Mouse (Mus musculus) hindbrain, embryonic 12.5 days (tissue): Measurements from ENCODE around the gene Slc6a9. TPM values are rescaled to one million over a fixed set of nuclear protein-coding genes. Genes with fewer than 3 reads are reported as not detected.

Source experiments
- ATAC-seq: fragments of 200-750 bp; cut with Nextera tagmentation; 2 replicates; pipeline ENCODE4 v1.8.0; 2017; ENCODE audit warnings: moderate TSS enrichment; ENCODE audit not compliant: low FRiP score
- H3K27ac ChIP-seq: fragments of 300-500 bp; sonication (generic); 2 replicates; pipeline ENCODE4 v1.5.1; 2016; ENCODE audit warnings: mild to moderate bottlenecking
- H3K27me3 ChIP-seq: fragments of 300-500 bp; sonication (generic); 2 replicates; pipeline ENCODE4 v1.6.1; 2016; ENCODE audit warnings: mild to moderate bottlenecking
- H3K36me3 ChIP-seq: fragments of 300-500 bp; sonication (generic); 2 replicates; pipeline ENCODE4 v1.6.1; 2016; ENCODE audit warnings: mild to moderate bottlenecking
- H3K4me1 ChIP-seq: fragments of 300-500 bp; sonication (generic); 2 replicates; pipeline ENCODE4 v1.6.1; 2016
- H3K4me2 ChIP-seq: fragments of 300-500 bp; sonication (generic); replicated peaks from 2 replicates; pipeline ENCODE4 v1.6.1; 2016; ENCODE audit warnings: mild to moderate bottlenecking
- H3K4me3 ChIP-seq: fragments of 300-500 bp; sonication (generic); 2 replicates; pipeline ENCODE4 v1.5.1; 2016; ENCODE audit warnings: mild to moderate bottlenecking
- H3K9ac ChIP-seq: fragments of 300-500 bp; sonication (generic); 2 replicates; pipeline ENCODE4 v1.6.1; 2016; ENCODE audit warnings: mild to moderate bottlenecking, moderate library complexity
- H3K9me3 ChIP-seq: fragments of 300-500 bp; sonication (generic); replicated peaks from 2 replicates; pipeline ENCODE4 v1.6.1; 2016; ENCODE audit warnings: mild to moderate bottlenecking
- WGBS: fragments of 180-500 bp; shearing (Covaris S2); methylation state at CpG from one replicate; pipeline ENCODE4 v1.1.7; 2016; 5-methylcytosine and 5-hydroxymethylcytosine counted together
- polyA plus RNA-seq: library from polyadenylated mRNA; unstranded; fragments of >200 nt; fragmentation: Nextera tagmentation; extraction: Ambion mirVana; gene quantifications from 2 replicates; pipeline ENCODE4 v1.2.1, GENCODE M21; 2016

Gene Slc6a9
- polyA plus RNA-seq, 1 experiment from 2014 or later: 19.7 TPM

DNA sequence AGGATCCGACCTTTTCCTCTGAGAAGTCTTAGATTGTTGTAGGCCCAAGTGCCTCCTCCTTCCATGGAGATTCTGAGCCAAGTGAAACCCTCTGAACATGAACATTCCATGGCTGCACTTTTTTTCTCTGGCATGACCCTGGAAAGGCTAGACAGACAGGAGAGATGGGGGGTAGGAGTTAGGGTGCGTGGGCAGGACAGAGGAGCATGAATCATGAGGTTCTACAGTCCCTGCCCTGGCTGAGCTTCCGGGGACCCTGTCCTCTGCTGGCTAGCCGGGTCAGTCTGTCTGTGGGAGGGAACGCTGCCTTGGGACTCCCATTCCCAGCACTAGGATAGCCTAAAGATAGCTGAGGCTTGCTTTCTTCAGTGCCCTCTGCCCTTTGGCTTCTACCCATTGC lies 10.2 kb downstream of the Slc6a9 start:
- ATAC-seq: no peak

DNA sequence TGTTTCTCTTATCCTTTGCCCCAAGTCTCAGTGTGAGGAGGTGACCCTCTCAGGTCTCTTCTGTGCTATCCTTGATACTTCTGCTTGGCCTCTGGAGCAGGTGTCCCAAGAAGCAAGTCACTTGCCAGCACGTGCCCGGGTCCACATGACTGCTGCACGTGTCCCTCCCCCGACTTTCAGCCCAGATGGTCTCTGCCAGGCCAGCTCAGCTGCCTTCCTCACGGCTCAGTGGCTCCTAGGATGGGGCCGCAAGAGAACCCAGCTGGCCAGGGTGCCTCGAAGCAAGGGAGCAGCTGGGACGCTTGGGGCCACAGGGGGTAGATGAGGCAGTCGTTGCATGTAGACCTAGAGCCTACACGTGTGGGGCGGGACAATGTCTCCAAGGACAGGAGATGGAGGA lies 11.0 kb downstream of the Slc6a9 start:
- peaks cover 24% of the 10 kb centered on the region for H3K4me1 ChIP-seq
- ATAC-seq: 0 out of 2 replicates have a peak, but pooled peaks have one; percentile 17
- no peak overlapping the region for H3K27ac ChIP-seq
- H3K9me3 ChIP-seq: no peaks in the 10 kb centered on the region
- WGBS: 70% methylated on average over 11 of the region's 11 CpGs
- H3K4me3 ChIP-seq: no peak overlapping the region
- H3K36me3 ChIP-seq: no peaks in the 10 kb centered on the region
- H3K9ac ChIP-seq: no peak overlapping the region
- H3K27me3 ChIP-seq: no peaks in the 10 kb centered on the region
- H3K4me2 ChIP-seq: no peak overlapping the region

More for the DNA sequence above, 10.2 kb downstream of the Slc6a9 start:
- Histone ChIP-seq H3K9ac (no peak overlapping the region), H3K36me3 (no peaks in the 10 kb centered on the region), H3K27ac (no peak overlapping the region), H3K4me2 (no peak overlapping the region), H3K9me3 (no peaks in the 10 kb centered on the region), H3K4me1 (peaks cover 16% of the 10 kb centered on the region), H3K27me3 (no peaks in the 10 kb centered on the region), H3K4me3 (no peak overlapping the region)
- WGBS: 88% methylated on average over 5 of the region's 5 CpGs

DNA sequence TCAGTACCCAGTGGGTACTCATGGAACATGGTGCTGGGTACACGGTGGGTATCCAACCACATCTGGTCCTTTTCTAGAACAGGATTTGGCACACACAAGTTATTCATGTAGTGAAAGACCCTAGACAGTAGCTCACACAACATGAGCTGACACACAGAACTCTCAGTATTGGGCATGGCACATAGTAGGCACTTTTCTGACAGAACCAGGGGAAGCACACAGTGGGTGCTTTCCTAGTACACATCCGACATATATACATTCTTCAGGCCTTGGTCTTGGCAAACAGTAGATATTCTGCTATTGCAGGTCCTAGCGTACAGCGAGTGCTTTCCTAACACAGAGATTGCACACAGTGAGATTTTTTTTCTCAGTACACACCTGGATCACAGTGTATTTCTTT lies 12.0 kb downstream of the Slc6a9 start:
- no peak overlapping the region for H3K27ac ChIP-seq

DNA sequence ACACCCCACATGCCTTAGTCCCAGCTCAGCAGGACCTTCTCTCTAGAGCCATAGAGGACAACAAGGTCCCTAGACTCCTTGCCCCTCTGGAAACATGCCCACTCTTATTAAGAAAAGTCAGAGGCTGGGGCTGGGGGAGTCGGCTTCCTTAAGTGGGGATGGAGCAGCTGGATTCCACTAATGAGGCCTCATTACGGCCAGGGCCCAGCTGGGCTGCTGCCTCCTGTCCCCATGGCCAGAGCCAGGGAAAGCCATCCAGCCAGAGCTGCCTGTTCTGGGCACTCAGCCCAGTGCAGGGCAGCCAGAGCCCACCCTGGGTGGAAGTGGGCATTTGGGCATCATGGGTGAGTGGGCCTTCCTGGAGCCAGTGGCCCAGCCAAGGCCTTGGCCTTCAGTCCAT lies 12.7 kb downstream of the Slc6a9 start:
- 45% methylated on average over 2 of the region's 2 CpGs for WGBS

More for the DNA sequence above, 12.0 kb downstream of the Slc6a9 start:
- H3K9me3 ChIP-seq: no peaks in the 10 kb centered on the region
- no peak overlapping the region for H3K4me2 ChIP-seq
- no peaks in the 10 kb centered on the region for H3K36me3 ChIP-seq
- WGBS: 95% methylated on average over 4 of the region's 4 CpGs
- H3K9ac ChIP-seq: no peak overlapping the region
- no peak for ATAC-seq
- no peak overlapping the region for H3K4me3 ChIP-seq
- H3K4me1 ChIP-seq: peaks cover 31% of the 10 kb centered on the region
- H3K27me3 ChIP-seq: no peaks in the 10 kb centered on the region

DNA sequence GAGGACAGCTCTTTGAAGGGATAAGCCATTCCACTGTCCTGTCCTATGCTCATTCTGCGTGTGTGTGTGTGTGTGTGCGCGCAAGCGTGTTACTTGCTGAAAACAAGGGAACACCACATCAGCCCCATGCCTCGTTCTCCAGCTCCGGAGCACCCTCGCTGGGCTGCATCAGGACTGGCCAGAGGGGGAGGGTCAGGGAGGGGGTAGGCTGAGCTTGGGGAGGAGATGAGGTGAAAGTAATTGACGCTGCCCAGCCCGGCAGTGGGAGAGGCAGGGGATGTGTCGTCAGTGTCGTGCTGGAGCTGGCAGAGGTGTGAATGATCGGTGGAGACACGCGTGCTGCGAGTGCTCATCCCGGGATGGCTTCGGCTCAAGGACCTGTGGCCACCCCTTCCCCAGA lies 14.8 kb downstream of the Slc6a9 start:
- 46% methylated on average over 17 of the region's 17 CpGs for WGBS
- no peaks in the 10 kb centered on the region for H3K36me3 ChIP-seq
- peaks cover 31% of the 10 kb centered on the region for H3K4me1 ChIP-seq
- no peaks in the 10 kb centered on the region for H3K9me3 ChIP-seq
- no peaks in the 10 kb centered on the region for H3K27me3 ChIP-seq
- ATAC-seq: 0 out of 2 replicates have a peak, but pooled peaks have one; percentile 35
- peak overlapping the region; percentile 23; the same call in 1 of the 2 replicates for H3K9ac ChIP-seq
- peak overlapping the region; percentile 55 for H3K27ac ChIP-seq
- peak overlapping the region; percentile 22 for H3K4me2 ChIP-seq
- no peak overlapping the region for H3K4me3 ChIP-seq

More for the DNA sequence above, 12.7 kb downstream of the Slc6a9 start:
- peak; percentile 35; the same call in 1 of the 2 replicates for ATAC-seq
- H3K9me3 ChIP-seq: no peaks in the 10 kb centered on the region
- no peak overlapping the region for H3K4me3 ChIP-seq
- no peak overlapping the region for H3K9ac ChIP-seq
- H3K27me3 ChIP-seq: no peaks in the 10 kb centered on the region
- peaks cover 31% of the 10 kb centered on the region for H3K4me1 ChIP-seq
- no peak overlapping the region for H3K4me2 ChIP-seq
- H3K36me3 ChIP-seq: no peaks in the 10 kb centered on the region
- 0 out of 2 replicates have a peak overlapping the region, but pooled peaks have one; percentile 17 for H3K27ac ChIP-seq

DNA sequence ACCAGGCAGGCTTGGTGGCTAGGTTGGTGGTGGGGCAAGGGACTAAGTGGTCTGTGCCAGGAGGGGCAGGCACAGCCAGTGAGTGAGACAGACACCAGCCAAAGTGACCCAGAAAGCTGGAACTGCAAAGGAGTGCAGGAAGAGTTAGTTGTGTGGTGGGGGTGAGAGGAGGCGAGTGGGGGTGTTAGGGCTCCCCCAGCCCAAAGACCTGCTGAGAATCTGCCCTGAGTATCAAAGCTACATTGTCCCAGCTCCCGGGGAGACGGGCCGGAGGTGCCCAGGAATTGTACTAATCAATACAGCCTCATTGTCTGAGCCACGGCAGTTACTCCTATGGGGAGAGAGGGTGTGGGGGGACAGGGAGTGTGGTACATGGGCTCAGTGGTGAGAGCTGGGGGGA lies 15.2 kb downstream of the Slc6a9 start:
- peak; percentile 55 for ATAC-seq
- no peak overlapping the region for H3K4me3 ChIP-seq
- peak overlapping the region; percentile 55 for H3K27ac ChIP-seq
- no peaks in the 10 kb centered on the region for H3K9me3 ChIP-seq
- 26% methylated on average over 5 of the region's 5 CpGs for WGBS
- H3K9ac ChIP-seq: peak overlapping the region; percentile 23; the same call in 1 of the 2 replicates
- H3K36me3 ChIP-seq: no peaks in the 10 kb centered on the region
- H3K4me1 ChIP-seq: peaks cover 31% of the 10 kb centered on the region
- H3K4me2 ChIP-seq: peak overlapping the region; percentile 22
- H3K27me3 ChIP-seq: no peaks in the 10 kb centered on the region

DNA sequence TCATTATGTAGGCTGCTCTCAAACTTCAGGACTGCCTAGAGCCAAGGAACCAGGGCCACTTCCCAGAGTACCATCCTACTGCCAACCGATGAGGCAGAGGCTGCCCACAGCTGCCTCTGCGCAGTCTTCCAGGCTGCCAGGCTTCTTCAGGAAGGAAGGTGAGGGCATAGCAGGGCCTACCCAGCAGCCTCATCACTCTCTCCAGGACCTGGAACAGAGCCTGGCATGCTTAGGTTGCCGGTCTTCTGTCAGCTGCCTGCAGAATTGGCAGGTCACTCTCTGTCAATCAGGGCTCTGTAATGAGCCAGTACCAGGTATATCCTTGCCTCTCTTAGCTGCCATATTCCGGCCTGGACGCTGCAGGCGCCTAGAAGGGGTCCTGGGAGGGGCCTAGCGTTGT lies 15.9 kb downstream of the Slc6a9 start:
- no peak overlapping the region for H3K4me2 ChIP-seq
- H3K4me1 ChIP-seq: peaks cover 32% of the 10 kb centered on the region
- no peaks in the 10 kb centered on the region for H3K27me3 ChIP-seq
- ATAC-seq: no peak
- H3K9me3 ChIP-seq: no peaks in the 10 kb centered on the region
- H3K27ac ChIP-seq: no peak overlapping the region
- no peaks in the 10 kb centered on the region for H3K36me3 ChIP-seq
- 84% methylated on average over 7 of the region's 7 CpGs for WGBS
- H3K4me3 ChIP-seq: no peak overlapping the region
- no peak overlapping the region for H3K9ac ChIP-seq

DNA sequence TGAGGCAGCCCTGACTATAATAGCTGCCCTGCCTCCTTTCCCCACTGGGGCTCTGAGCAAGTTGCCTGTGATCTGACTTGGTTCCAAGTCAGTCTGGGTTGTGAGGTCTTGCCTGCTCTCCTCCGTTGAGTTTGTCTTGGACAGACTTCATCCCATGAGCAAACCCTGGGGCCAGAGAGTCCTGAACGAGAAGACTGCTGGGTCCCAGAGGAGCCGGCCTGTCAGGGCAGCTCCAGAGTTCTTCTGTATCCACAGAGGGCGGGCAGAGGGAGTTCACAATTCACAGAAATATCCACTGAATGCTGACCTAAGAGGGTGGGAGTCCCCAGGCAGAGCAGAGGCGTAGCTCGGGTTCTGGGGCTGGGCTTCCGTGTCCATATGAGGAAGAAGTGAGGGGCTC lies 16.6 kb downstream of the Slc6a9 start:
- H3K9me3 ChIP-seq: no peaks in the 10 kb centered on the region
- H3K27ac ChIP-seq: no peak overlapping the region
- H3K27me3 ChIP-seq: no peaks in the 10 kb centered on the region
- ATAC-seq: no peak
- H3K36me3 ChIP-seq: no peaks in the 10 kb centered on the region
- no peak overlapping the region for H3K4me3 ChIP-seq
- peaks cover 36% of the 10 kb centered on the region for H3K4me1 ChIP-seq
- no peak overlapping the region for H3K4me2 ChIP-seq
- 76% methylated on average over 7 of the region's 7 CpGs for WGBS
- H3K9ac ChIP-seq: no peak overlapping the region

DNA sequence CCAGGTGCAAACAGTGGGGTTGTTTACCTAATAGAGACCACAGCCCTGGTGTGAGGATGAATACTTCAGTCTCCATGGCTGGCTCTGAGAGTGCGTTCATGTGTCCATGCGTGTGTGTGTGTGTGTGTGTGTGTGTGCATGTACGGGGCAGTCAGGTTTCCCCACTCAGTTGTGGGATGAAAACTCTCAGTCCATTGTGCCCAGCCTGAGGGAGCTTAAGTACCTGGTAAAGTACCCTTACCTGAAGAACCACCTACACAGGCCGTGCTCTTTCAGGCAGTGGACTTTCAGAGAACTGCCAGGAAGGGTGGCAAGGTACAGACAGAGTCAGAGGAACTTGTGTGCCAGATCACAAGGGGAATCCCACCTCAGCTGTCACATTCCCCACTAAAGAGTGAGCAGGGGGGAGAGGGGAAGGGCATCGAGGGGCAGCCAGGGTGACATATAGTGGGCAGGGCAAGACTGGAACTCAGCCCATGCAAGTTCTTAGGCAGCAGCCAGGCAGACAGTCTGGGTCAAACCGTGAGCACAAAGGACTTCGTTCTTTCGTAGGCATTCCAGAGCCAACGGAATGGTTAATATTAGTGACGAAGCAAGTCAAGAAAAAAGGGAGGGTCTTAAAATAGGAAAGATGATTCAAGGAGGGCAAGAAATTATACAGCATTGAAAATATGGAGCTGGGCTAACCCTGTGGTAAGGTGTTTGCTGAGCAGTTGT lies 18.0 kb downstream of the Slc6a9 start:
- no peak for ATAC-seq
- no peaks in the 10 kb centered on the region for H3K36me3 ChIP-seq
- 88% methylated on average over 10 of the region's 10 CpGs for WGBS

DNA sequence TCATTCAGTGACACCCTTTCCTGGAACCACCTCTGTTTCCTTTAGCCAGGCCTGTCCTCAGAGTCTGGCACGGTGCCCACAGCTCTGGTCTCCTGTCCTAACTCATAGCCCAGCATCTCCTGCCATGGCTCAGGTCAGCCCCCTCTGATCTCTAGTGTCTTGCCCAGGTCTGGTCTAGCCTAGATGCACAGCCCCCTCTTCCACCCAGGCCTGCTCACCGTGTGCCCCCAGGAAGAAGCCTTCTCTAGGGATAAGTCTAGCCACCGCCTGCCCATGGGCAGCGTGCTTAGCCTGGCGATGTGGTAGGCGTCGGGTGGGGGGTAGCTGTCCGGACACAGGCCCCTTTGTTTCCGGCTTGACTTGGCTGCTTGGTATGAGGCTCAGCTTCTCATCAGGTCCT lies 20.8 kb downstream of the Slc6a9 start:
- 0 out of 2 replicates have a peak, but pooled peaks have one; percentile 27 for ATAC-seq
- no peaks in the 10 kb centered on the region for H3K27me3 ChIP-seq
- no peaks in the 10 kb centered on the region for H3K9me3 ChIP-seq
- H3K27ac ChIP-seq: no peak overlapping the region
- 69% methylated on average over 9 of the region's 9 CpGs for WGBS
- no peak overlapping the region for H3K9ac ChIP-seq
- H3K4me3 ChIP-seq: no peak overlapping the region
- H3K4me2 ChIP-seq: no peak overlapping the region
- peaks cover 15% of the 10 kb centered on the region for H3K4me1 ChIP-seq
- H3K36me3 ChIP-seq: no peaks in the 10 kb centered on the region

More for the DNA sequence above, 18.0 kb downstream of the Slc6a9 start:
- no peak overlapping the region for H3K27ac ChIP-seq
- H3K27me3 ChIP-seq: no peaks in the 10 kb centered on the region
- no peaks in the 10 kb centered on the region for H3K9me3 ChIP-seq
- H3K4me2 ChIP-seq: no peak overlapping the region
- H3K4me1 ChIP-seq: peaks cover 29% of the 10 kb centered on the region
- H3K9ac ChIP-seq: no peak overlapping the region
- no peak overlapping the region for H3K4me3 ChIP-seq

DNA sequence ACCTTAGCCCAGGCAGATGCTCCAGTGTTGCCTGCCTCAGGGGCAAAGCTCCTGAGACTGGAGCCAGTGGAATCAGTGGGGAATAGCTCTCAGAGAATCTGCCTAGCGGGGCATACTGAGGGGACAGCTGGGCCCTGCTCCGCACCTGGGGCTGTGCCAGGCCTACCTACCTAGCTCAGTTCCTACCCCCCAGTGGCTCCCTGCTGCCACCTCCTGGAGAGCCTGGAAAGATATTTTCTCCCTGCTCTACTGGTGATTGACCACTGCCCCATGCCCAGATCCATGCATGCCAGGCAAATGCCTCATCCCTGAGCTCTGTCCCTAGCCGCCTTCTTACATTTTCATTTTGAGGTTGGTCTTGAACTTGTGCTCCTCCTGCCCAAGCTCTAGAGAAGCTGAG lies 24.5 kb downstream of the Slc6a9 start:
- Histone ChIP-seq H3K4me3 (no peak overlapping the region), H3K4me1 (peaks cover 7% of the 10 kb centered on the region), H3K9ac (no peak overlapping the region), H3K36me3 (no peaks in the 10 kb centered on the region), H3K27me3 (no peaks in the 10 kb centered on the region), H3K4me2 (no peak overlapping the region), H3K9me3 (no peaks in the 10 kb centered on the region), H3K27ac (no peak overlapping the region)
- WGBS: 59% methylated on average over 3 of the region's 3 CpGs
- peak; percentile 39; the same call in 1 of the 2 replicates for ATAC-seq

DNA sequence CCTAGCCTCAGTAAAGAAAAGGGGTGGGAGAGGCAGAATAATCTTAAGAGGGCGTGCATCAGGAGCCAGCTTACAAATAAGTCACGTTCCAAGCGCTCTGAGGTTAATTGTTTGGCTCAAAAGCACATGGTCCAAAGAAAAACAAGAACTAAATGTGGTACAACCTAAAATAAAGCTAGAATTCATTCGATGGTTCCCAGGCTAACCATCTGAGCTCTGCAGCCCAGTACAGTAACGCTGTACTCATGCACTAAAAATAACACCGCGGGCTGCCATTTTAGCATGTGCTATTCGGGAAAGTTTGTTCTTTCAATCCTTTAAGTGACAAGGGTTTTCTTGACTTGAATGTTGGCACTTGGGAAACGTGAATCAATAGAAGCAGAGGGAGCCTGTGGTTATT lies 26.3 kb downstream of the Slc6a9 start:
- WGBS: 87% methylated on average over 9 of the region's 9 CpGs
- no peak for ATAC-seq

DNA sequence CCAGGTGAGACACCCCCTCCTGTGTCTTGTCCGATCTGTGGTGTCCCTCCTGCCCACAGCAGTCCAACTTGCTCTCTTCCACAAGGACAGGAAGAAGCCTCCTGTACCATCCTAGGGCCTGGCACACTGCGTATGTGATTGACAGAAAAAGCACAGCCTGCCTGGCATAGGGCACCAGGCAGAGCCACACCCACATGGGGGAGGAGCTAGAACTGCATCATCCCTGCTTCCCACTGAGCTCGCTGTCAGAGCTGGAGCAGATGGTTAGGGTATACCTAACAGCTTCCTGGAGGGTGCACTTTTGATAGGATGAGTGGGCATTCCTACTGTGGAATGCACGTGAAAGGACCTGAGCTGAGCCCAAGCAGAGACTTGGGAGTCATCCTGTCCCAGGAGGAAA lies 28.5 kb downstream of the Slc6a9 start:
- Histone ChIP-seq H3K9me3 (no peaks in the 10 kb centered on the region), H3K4me3 (no peak overlapping the region)
- ATAC-seq: peak; percentile 55

More for the DNA sequence above, 26.3 kb downstream of the Slc6a9 start:
- H3K4me3 ChIP-seq: no peak overlapping the region
- H3K36me3 ChIP-seq: 0 out of 2 replicates have a peak, but pooled peaks cover 2% of the 10 kb centered on the region
- no peak overlapping the region for H3K9ac ChIP-seq
- H3K9me3 ChIP-seq: no peaks in the 10 kb centered on the region
- peaks cover 1% of the 10 kb centered on the region for H3K4me1 ChIP-seq
- no peak overlapping the region for H3K27ac ChIP-seq
- H3K4me2 ChIP-seq: no peak overlapping the region
- no peaks in the 10 kb centered on the region for H3K27me3 ChIP-seq

More for the DNA sequence above, 28.5 kb downstream of the Slc6a9 start:
- 0 out of 2 replicates have a peak, but pooled peaks cover 5% of the 10 kb centered on the region for H3K27me3 ChIP-seq
- H3K36me3 ChIP-seq: 0 out of 2 replicates have a peak, but pooled peaks cover 2% of the 10 kb centered on the region
- WGBS: 38% methylated on average over 4 of the region's 4 CpGs
- H3K27ac ChIP-seq: no peak overlapping the region
- no peak overlapping the region for H3K9ac ChIP-seq
- H3K4me1 ChIP-seq: peaks cover 9% of the 10 kb centered on the region
- no peak overlapping the region for H3K4me2 ChIP-seq
